Mouse (Mus musculus) heart, embryonic 12.5 days (tissue): Measurements from ENCODE around the gene Hoxa5. TPM values are rescaled to one million over a fixed set of nuclear protein-coding genes. Genes with fewer than 3 reads are reported as not detected.

ENCODE experiments used
- ATAC-seq: fragments of 200-750 bp; cut with Nextera tagmentation; 2 replicates; pipeline ENCODE4 v1.8.0; 2017; ENCODE audit warnings: moderate TSS enrichment, moderate library complexity; ENCODE audit not compliant: insufficient number of reproducible peaks, low FRiP score
- H3K27ac ChIP-seq: fragments of 300-500 bp; sonication (generic); 2 replicates; pipeline ENCODE4 v1.5.1; 2016; ENCODE audit warnings: mild to moderate bottlenecking, moderate library complexity; ENCODE audit not compliant: poor library complexity, severe bottlenecking
- H3K27me3 ChIP-seq: fragments of 300-500 bp; sonication (generic); replicated peaks from 2 replicates; pipeline ENCODE4 v1.6.1; 2016; ENCODE audit warnings: mild to moderate bottlenecking, moderate library complexity
- H3K36me3 ChIP-seq: fragments of 300-500 bp; sonication (generic); 2 replicates; pipeline ENCODE4 v1.6.1; 2016; ENCODE audit warnings: mild to moderate bottlenecking, moderate library complexity
- H3K4me1 ChIP-seq: fragments of 300-500 bp; sonication (generic); replicated peaks from 2 replicates; pipeline ENCODE4 v1.6.1; 2016; ENCODE audit warnings: mild to moderate bottlenecking
- H3K4me2 ChIP-seq: fragments of 300-500 bp; sonication (generic); 2 replicates; pipeline ENCODE4 v1.6.1; 2016; ENCODE audit warnings: mild to moderate bottlenecking, moderate library complexity
- H3K4me3 ChIP-seq: fragments of 300-500 bp; sonication (generic); 2 replicates; pipeline ENCODE4 v1.5.1; 2016; ENCODE audit warnings: mild to moderate bottlenecking
- H3K9ac ChIP-seq: fragments of 300-500 bp; sonication (generic); 2 replicates; pipeline ENCODE4 v1.6.1; 2016; ENCODE audit warnings: mild to moderate bottlenecking, moderate library complexity
- H3K9me3 ChIP-seq: fragments of 300-500 bp; sonication (generic); replicated peaks from 2 replicates; pipeline ENCODE4 v1.6.1; 2016; ENCODE audit warnings: mild to moderate bottlenecking, moderate library complexity
- WGBS: fragments of 180-500 bp; shearing (Covaris S2); methylation state at CpG from one replicate; pipeline ENCODE4 v1.1.7; 2016; 5-methylcytosine and 5-hydroxymethylcytosine counted together
- polyA plus RNA-seq: library from polyadenylated mRNA; unstranded; fragments of >200 nt; fragmentation: Nextera tagmentation; extraction: Ambion mirVana; gene quantifications from 2 replicates; pipeline ENCODE4 v1.2.1, GENCODE M21; 2016

Hoxa5 gene
- polyA plus RNA-seq, 1 experiment from 2014 or later: 0.96 TPM

- 4% methylated on average over 4 of the region's 4 CpGs for WGBS
These were observed 25.3 kb downstream of the Hoxa5 start for GRCm38 (mm10) chr6:52178918-52179665.

GRCm38 (mm10) chr6:52177806-52178205 is 26.6 kb downstream of the Hoxa5 start:
- Histone ChIP-seq H3K4me3 (peak overlapping the region; percentile 17; the same call in 1 of the 2 replicates), H3K27me3 (peaks cover 95% of the 10 kb centered on the region), H3K4me1 (peaks cover 8% of the 10 kb centered on the region), H3K9ac (no peak overlapping the region), H3K27ac (no peak overlapping the region), H3K36me3 (no peaks in the 10 kb centered on the region), H3K4me2 (peak overlapping the region; percentile 47), H3K9me3 (no peaks in the 10 kb centered on the region)
- 6% methylated on average over 9 of the region's 9 CpGs for WGBS
- no peak for ATAC-seq

More at GRCm38 (mm10) chr6:52178918-52179665, 25.3 kb downstream of the Hoxa5 start:
- peaks cover 97% of the 10 kb centered on the region for H3K27me3 ChIP-seq
- no peak for ATAC-seq
- no peak overlapping the region for H3K9ac ChIP-seq
- peaks cover 6% of the 10 kb centered on the region for H3K4me1 ChIP-seq
- no peaks in the 10 kb centered on the region for H3K36me3 ChIP-seq
- H3K27ac ChIP-seq: no peak overlapping the region
- peak overlapping the region; percentile 5; the same call in 1 of the 2 replicates for H3K4me3 ChIP-seq
- no peaks in the 10 kb centered on the region for H3K9me3 ChIP-seq
- peak overlapping the region; percentile 20; the same call in 1 of the 2 replicates for H3K4me2 ChIP-seq

- Histone ChIP-seq H3K4me2 (peak within 1 kb of the TSS; percentile 47), H3K4me1 (peaks cover 14% of the 10 kb centered on the region), H3K27me3 (peaks cover 95% of the 10 kb centered on the region), H3K27ac (no peak within 1 kb of the TSS), H3K4me3 (peak within 1 kb of the TSS; percentile 40), H3K9me3 (no peaks in the 10 kb centered on the region), H3K36me3 (no peaks in the 10 kb centered on the region), H3K9ac (no peak within 1 kb of the TSS)
- ATAC-seq: no peak
- WGBS: 1% methylated on average over 36 of the region's 36 CpGs
These were observed 27.2 kb downstream of the Hoxa5 start, which contains the start of gene 5730596B20Rik for GRCm38 (mm10) chr6:52177061-52177735. TSS of gene 5730596B20Rik (plus strand) at chr6:52177498.

- no peak for ATAC-seq
- under 1% methylated on average over 6 of the region's 6 CpGs for WGBS
- Histone ChIP-seq H3K9me3 (no peaks in the 10 kb centered on the region), H3K9ac (no peak overlapping the region), H3K36me3 (no peaks in the 10 kb centered on the region), H3K4me3 (peak overlapping the region; percentile 40), H3K27ac (no peak overlapping the region), H3K4me2 (peak overlapping the region; percentile 47), H3K27me3 (peaks cover 95% of the 10 kb centered on the region), H3K4me1 (peaks cover 16% of the 10 kb centered on the region)
These were observed 28.0 kb downstream of the Hoxa5 start for GRCm38 (mm10) chr6:52176391-52176790.

GRCm38 (mm10) chr6:52175864-52176263 is 28.5 kb downstream of the Hoxa5 start:
- 3% methylated on average over 18 of the region's 35 CpGs for WGBS
- Histone ChIP-seq H3K27ac (peak overlapping the region; percentile 61), H3K9me3 (no peaks in the 10 kb centered on the region), H3K36me3 (no peaks in the 10 kb centered on the region), H3K4me1 (peaks cover 17% of the 10 kb centered on the region), H3K4me3 (peak overlapping the region; percentile 40), H3K27me3 (peaks cover 95% of the 10 kb centered on the region), H3K9ac (peak overlapping the region; percentile 21; the same call in 1 of the 2 replicates), H3K4me2 (peak overlapping the region; percentile 47)
- no peak for ATAC-seq

GRCm38 (mm10) chr6:52174968-52175751 is 29.2 kb downstream of the Hoxa5 start:
- Histone ChIP-seq H3K4me2 (peak overlapping the region; percentile 47), H3K9me3 (no peaks in the 10 kb centered on the region), H3K27ac (peak overlapping the region; percentile 61), H3K36me3 (no peaks in the 10 kb centered on the region), H3K4me1 (peaks cover 24% of the 10 kb centered on the region), H3K4me3 (peak overlapping the region; percentile 40), H3K27me3 (peaks cover 95% of the 10 kb centered on the region), H3K9ac (peak overlapping the region; percentile 21; the same call in 1 of the 2 replicates)
- peak; percentile 45; the same call in 1 of the 2 replicates for ATAC-seq
- WGBS: under 1% methylated on average over 41 of the region's 41 CpGs

- no peak overlapping the region for H3K4me3 ChIP-seq
- no peaks in the 10 kb centered on the region for H3K9me3 ChIP-seq
- H3K36me3 ChIP-seq: no peaks in the 10 kb centered on the region
- WGBS: 6% methylated on average over 4 of the region's 4 CpGs
- H3K4me2 ChIP-seq: 0 out of 2 replicates have a peak overlapping the region, but pooled peaks have one; percentile 49
- no peak for ATAC-seq
- H3K4me1 ChIP-seq: peaks cover 25% of the 10 kb centered on the region
- no peak overlapping the region for H3K27ac ChIP-seq
- peaks cover 90% of the 10 kb centered on the region for H3K27me3 ChIP-seq
- H3K9ac ChIP-seq: no peak overlapping the region
These were observed 30.7 kb downstream of the Hoxa5 start for GRCm38 (mm10) chr6:52173648-52174047.

GRCm38 (mm10) chr6:52172501-52172900 is 31.9 kb downstream of the Hoxa5 start:
- Histone ChIP-seq H3K9me3 (no peaks in the 10 kb centered on the region), H3K4me2 (peak overlapping the region; percentile 49), H3K4me1 (peaks cover 25% of the 10 kb centered on the region), H3K27ac (no peak overlapping the region), H3K36me3 (no peaks in the 10 kb centered on the region), H3K27me3 (peaks cover 90% of the 10 kb centered on the region), H3K9ac (no peak overlapping the region), H3K4me3 (peak overlapping the region; percentile 24)
- no peak for ATAC-seq
- under 1% methylated on average over 35 of the region's 35 CpGs for WGBS

GRCm38 (mm10) chr6:52171938-52172337 is 32.4 kb downstream of the Hoxa5 start:
- Histone ChIP-seq H3K9me3 (no peaks in the 10 kb centered on the region), H3K27ac (no peak overlapping the region), H3K4me1 (peaks cover 25% of the 10 kb centered on the region), H3K4me3 (peak overlapping the region; percentile 24), H3K36me3 (no peaks in the 10 kb centered on the region), H3K4me2 (peak overlapping the region; percentile 49), H3K27me3 (peaks cover 90% of the 10 kb centered on the region), H3K9ac (no peak overlapping the region)
- whole genome bisulfite sequencing: 21% methylated on average over 7 of the region's 7 CpGs
- ATAC-seq: no peak

GRCm38 (mm10) chr6:52171331-52171730 is 33.1 kb downstream of the Hoxa5 start:
- no peak overlapping the region for H3K4me3 ChIP-seq
- no peak overlapping the region for H3K4me2 ChIP-seq
- no peak overlapping the region for H3K27ac ChIP-seq
- peaks cover 25% of the 10 kb centered on the region for H3K4me1 ChIP-seq
- no peak for ATAC-seq
- H3K27me3 ChIP-seq: peaks cover 90% of the 10 kb centered on the region
- no peak overlapping the region for H3K9ac ChIP-seq
- 9% methylated on average over 4 of the region's 4 CpGs for WGBS
- no peaks in the 10 kb centered on the region for H3K36me3 ChIP-seq
- H3K9me3 ChIP-seq: no peaks in the 10 kb centered on the region

- Histone ChIP-seq H3K4me3 (no peak overlapping the region), H3K9me3 (no peaks in the 10 kb centered on the region), H3K9ac (no peak overlapping the region), H3K27ac (no peak overlapping the region), H3K4me1 (peaks cover 24% of the 10 kb centered on the region), H3K27me3 (peaks cover 90% of the 10 kb centered on the region), H3K4me2 (peak overlapping the region; percentile 17; the same call in 1 of the 2 replicates), H3K36me3 (no peaks in the 10 kb centered on the region)
- no peak for ATAC-seq
- WGBS: 5% methylated on average over 5 of the region's 5 CpGs
These were observed 33.5 kb downstream of the Hoxa5 start for GRCm38 (mm10) chr6:52170898-52171223.
